Mouse (Mus musculus) gastrocnemius, postnatal 25 days (tissue): ENCODE measurements at regions not wholly inside any gene's neighbourhood (a gene's known extent, or its start where the extent isn't known, plus 50 kb on each side); places are given as distances from the start of the nearest gene placed in this dataset.

Source experiments
- DNase-seq: peaks from one replicate; pipeline ENCODE4 v3.0.0; 2022

GRCm38 (mm10) chr8:12137496-12137895 lies 141.1 kb upstream of the A230072I06Rik start:
- no peak for DNase-seq

- DNase-seq, result no peak
Measured at GRCm38 (mm10) chr8:12137913-12138312, 140.7 kb upstream of the A230072I06Rik start.

GRCm38 (mm10) chr8:12151679-12152078 lies 126.9 kb upstream of the A230072I06Rik start:
- no peak for DNase-seq

GRCm38 (mm10) chr8:12152825-12153224 lies 125.8 kb upstream of the A230072I06Rik start:
- DNase-seq, result no peak

GRCm38 (mm10) chr8:12156893-12157292 lies 121.7 kb upstream of the A230072I06Rik start:
- DNase-seq, result no peak

- DNase-seq, result no peak
Measured at GRCm38 (mm10) chr8:12158188-12158587, 120.4 kb upstream of the A230072I06Rik start.

- no peak for DNase-seq
Measured at GRCm38 (mm10) chr8:12162921-12163705, 115.5 kb upstream of the A230072I06Rik start.

GRCm38 (mm10) chr8:12165487-12166152 lies 113.0 kb upstream of the A230072I06Rik start:
- no peak for DNase-seq

- DNase-seq, result no peak
Measured at GRCm38 (mm10) chr8:12171788-12172187, 106.8 kb upstream of the A230072I06Rik start.

- DNase-seq, result no peak
Measured at GRCm38 (mm10) chr8:12175496-12175895, 103.1 kb upstream of the A230072I06Rik start.

GRCm38 (mm10) chr8:12184666-12185065 lies 94.0 kb upstream of the A230072I06Rik start:
- DNase-seq, result no peak

- no peak for DNase-seq
Measured at GRCm38 (mm10) chr8:12187366-12187765, 91.3 kb upstream of the A230072I06Rik start.

GRCm38 (mm10) chr8:12188451-12188850 lies 90.2 kb upstream of the A230072I06Rik start:
- DNase-seq, result no peak

- no peak for DNase-seq
Measured at GRCm38 (mm10) chr8:12188960-12189359, 89.7 kb upstream of the A230072I06Rik start.

GRCm38 (mm10) chr8:12192006-12192405 lies 86.6 kb upstream of the A230072I06Rik start:
- DNase-seq, result no peak

- no peak for DNase-seq
Measured at GRCm38 (mm10) chr8:12205909-12206308, 72.7 kb upstream of the A230072I06Rik start.

- no peak for DNase-seq
Measured at GRCm38 (mm10) chr8:12207412-12207811, 71.2 kb upstream of the A230072I06Rik start.

GRCm38 (mm10) chr8:12213774-12214173 lies 64.8 kb upstream of the A230072I06Rik start:
- DNase-seq, result no peak

- no peak for DNase-seq
Measured at GRCm38 (mm10) chr8:12214205-12215019, 64.2 kb upstream of the A230072I06Rik start.

GRCm38 (mm10) chr8:12221506-12221905 lies 57.1 kb upstream of the A230072I06Rik start:
- no peak for DNase-seq

- no peak for DNase-seq
Measured at GRCm38 (mm10) chr8:12223376-12223775, 55.2 kb upstream of the A230072I06Rik start.
